Mouse (Mus musculus) ZHBTc4 (cell line): ENCODE measurements at regions not wholly inside any gene's neighbourhood (a gene's known extent, or its start where the extent isn't known, plus 50 kb on each side); places are given as distances from the start of the nearest gene placed in this dataset.

Experiments
- DNase-seq: peaks from one replicate; pipeline ENCODE4 v3.0.0-alpha.2; 2011; ENCODE audit warnings: low read depth, low spot score

GRCm38 (mm10) chr17:18715501-18715900, 142.6 kb downstream of the Vmn2r96 start:
- peak; percentile 33 for DNase-seq

GRCm38 (mm10) chr17:18718275-18718674, 145.3 kb downstream of the Vmn2r96 start:
- no peak for DNase-seq

- no peak for DNase-seq
Observed at GRCm38 (mm10) chr17:18719795-18720194, 146.8 kb downstream of the Vmn2r96 start.
